Mouse (Mus musculus) kidney, adult 2 months (tissue): ENCODE results near the gene Ubash3b.

Experiments
- CTCF ChIP-seq: fragments of 200-500 bp; conservative IDR thresholded peaks from 2 replicates; pipeline ENCODE4 v1.5.1; 2011; ENCODE audit warnings: low read depth, mild to moderate bottlenecking, control low read depth, low read length, moderate library complexity, mixed read lengths; ENCODE audit not compliant: insufficient read depth, insufficient read length
- POLR2A ChIP-seq: fragments of 200-500 bp; IDR thresholded peaks from one replicate; pipeline ENCODE4 v1.6.1; 2011; ENCODE audit warnings: low read depth, low read length, control low read depth

DNA sequence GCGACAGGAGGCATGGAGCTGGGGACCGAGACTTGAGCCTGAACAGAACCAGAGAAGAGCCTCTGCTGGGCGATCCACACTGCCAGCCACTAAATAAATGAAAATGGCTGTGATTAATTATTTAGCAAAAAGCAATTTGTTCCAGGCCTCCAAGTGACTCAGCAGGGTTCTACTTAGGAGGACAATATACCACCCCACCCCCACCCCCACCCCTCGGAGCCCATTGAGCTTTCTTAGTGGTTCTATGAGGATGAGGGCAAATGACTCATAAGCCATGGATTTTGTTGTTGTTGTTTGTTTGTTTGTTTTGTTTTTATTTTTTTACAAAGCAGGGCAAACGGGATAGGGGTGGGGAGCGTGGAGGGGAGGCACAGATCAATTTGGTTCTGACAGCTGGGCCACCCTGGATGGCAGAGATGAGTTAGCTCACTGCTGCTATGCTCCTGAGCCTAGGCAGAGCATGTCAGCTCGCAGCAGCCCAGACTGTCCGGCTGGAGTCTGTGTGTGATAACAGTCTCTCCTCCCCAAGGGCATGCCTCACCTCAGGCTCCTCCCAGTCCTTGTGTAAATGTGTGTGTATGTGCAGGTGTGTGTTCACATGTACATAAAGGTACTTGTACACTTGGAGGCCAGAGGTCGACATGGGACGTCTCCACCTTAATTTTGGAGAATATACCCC is 31.6 kb downstream of the Ubash3b start:
- no peak for TF ChIP-seq CTCF
- TF ChIP-seq POLR2A, result no peak
